Mouse (Mus musculus): ENCODE data around the gene Bicdl1. TPM values are rescaled to one million over a fixed set of nuclear protein-coding genes. Genes with fewer than 3 reads are reported as not detected.
A peak's percentile ranks its signal among the peaks of the same experiment; 100 is the strongest.

Bicdl1 gene
- 12.2 and 13.9 TPM in 2 replicates for polyA plus RNA-seq (2014; fragmentation: Nextera tagmentation; extraction: Ambion mirVana)

DNA sequence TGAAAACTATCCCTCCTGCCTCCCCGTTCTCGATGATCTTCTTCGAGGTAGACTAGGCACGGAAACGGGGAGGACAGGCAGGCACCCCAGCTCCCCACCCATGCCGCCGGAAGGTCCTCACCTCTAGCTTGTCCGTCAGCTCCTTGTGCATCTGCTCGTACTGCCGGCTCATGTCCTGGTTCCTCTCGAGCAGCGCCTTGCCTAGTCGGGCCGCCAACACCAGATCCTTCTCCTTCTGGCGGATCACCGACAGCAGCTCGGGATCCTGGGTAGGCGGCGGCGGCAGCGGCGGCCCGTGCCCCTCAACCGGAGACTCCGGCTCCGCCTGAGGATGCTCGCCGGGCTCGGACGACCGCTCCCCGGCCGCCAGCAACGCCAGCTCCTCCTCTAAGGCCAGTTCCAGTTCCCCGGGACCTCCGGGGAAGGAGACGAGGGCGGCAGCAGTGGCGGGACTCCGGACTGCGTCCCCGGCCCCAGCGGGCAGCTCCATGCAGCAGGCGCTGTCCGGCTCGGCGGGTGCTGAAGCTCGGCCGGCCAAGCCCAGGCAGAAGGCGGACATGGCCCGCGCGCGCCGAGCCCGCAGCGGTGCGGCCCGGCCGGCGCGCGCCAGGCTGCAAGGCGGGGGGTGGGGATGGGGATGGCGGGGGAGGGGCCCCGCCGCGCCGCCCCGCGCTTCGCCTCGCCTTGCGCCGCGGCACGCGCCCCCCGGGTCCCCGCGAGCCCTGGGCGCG, at the start of gene Bicdl1:
Gene Bicdl1 (minus strand): TSS at position 621 of the 731 bp plus-strand sequence.
- under 1% methylated on average over 60 of the region's 83 CpGs for WGBS
- peaks cover 15% of the 10 kb centered on the region for H3K27me3 ChIP-seq (ENCODE audit: control insufficient read depth, insufficient read depth, low read length)
- H3K27ac ChIP-seq (ENCODE audit: low read depth, low read length), result peak within 1 kb of the TSS; percentile 84
- no peaks in the 10 kb centered on the region for H3K9me3 ChIP-seq (ENCODE audit: control insufficient read depth, low read length)
- H3K36me3 ChIP-seq (ENCODE audit: control insufficient read depth, insufficient read depth, low read length), result no peaks in the 10 kb centered on the region
- peak within 1 kb of the TSS; percentile 68 for H3K4me3 ChIP-seq (ENCODE audit: low read depth, low read length)
- H3K9ac ChIP-seq (ENCODE audit: low read length), result peak within 1 kb of the TSS; percentile 57
- no peaks in the 10 kb centered on the region for H3K4me1 ChIP-seq (ENCODE audit: control insufficient read depth, insufficient read depth, low read length)
- peak within 1 kb of the TSS; percentile 97 for H3K4me2 ChIP-seq (ENCODE audit: low read depth)
- DNase-seq (ENCODE audit: low spot score) (peak; percentile 83), ATAC-seq (ENCODE audit: insufficient read depth, low FRiP score, low TSS enrichment) (peak; percentile 60)

DNA sequence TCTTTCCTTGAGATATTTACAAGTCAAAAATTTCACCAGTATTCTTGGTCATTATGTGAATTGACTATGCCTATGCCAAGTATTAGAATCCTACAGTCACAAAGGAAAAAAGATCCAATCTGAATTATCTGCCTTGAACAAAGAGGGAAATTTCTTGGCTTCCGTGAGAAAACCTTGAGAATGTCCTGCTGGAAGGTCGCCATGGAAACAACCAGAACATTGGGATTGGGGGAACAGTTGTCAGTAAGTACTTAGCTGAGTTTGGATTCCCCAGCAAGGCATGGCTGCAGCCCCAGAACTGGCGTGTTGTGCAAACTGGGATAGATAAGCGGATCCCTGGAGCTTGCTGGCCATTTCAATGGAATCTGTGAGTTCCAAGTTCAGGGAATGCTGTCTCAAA, 45.5 kb upstream of the Bicdl1 start:
- Histone ChIP-seq H3K4me2 (ENCODE audit: low read depth) (no peak overlapping the region), H3K4me3 (ENCODE audit: low read depth, low read length) (no peak overlapping the region), H3K27me3 (ENCODE audit: control insufficient read depth, insufficient read depth, low read length) (no peaks in the 10 kb centered on the region), H3K4me1 (ENCODE audit: control insufficient read depth, insufficient read depth, low read length) (no peaks in the 10 kb centered on the region), H3K9me3 (ENCODE audit: control insufficient read depth, low read length) (no peaks in the 10 kb centered on the region), H3K9ac (ENCODE audit: low read length) (no peak overlapping the region), H3K27ac (ENCODE audit: low read depth, low read length) (no peak overlapping the region), H3K36me3 (ENCODE audit: control insufficient read depth, insufficient read depth, low read length) (no peaks in the 10 kb centered on the region)
- WGBS, result 74% methylated on average over 4 of the region's 4 CpGs
- no peak for DNase-seq (ENCODE audit: low spot score)
- ATAC-seq (ENCODE audit: insufficient read depth, low FRiP score, low TSS enrichment), result no peak

DNA sequence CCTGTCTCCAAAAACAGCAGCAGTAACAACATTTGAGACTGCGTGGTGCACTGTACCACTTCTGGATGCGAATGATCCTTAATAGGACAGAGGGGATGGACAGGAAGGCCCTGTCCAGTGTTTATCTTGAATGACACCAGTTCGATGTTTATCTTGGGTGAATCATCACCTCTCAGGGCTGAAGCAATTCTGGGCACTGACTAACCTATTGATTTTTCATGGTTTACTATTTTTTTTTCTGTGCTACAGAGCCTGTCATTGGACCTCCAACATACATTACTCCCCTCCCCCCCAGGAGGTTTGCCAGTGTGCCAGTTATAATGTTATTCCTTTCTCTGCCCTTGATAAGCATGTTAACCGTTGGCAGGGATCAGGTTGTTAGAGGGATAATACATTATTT, 43.9 kb upstream of the Bicdl1 start:
- no peak overlapping the region for H3K4me2 ChIP-seq (ENCODE audit: low read depth)
- no peaks in the 10 kb centered on the region for H3K27me3 ChIP-seq (ENCODE audit: control insufficient read depth, insufficient read depth, low read length)
- no peak for DNase-seq (ENCODE audit: low spot score)
- H3K4me3 ChIP-seq (ENCODE audit: low read depth, low read length), result no peak overlapping the region
- 86% methylated on average over 4 of the region's 4 CpGs for WGBS
- no peaks in the 10 kb centered on the region for H3K9me3 ChIP-seq (ENCODE audit: control insufficient read depth, low read length)
- no peak overlapping the region for H3K9ac ChIP-seq (ENCODE audit: low read length)
- H3K27ac ChIP-seq (ENCODE audit: low read depth, low read length), result no peak overlapping the region
- H3K36me3 ChIP-seq (ENCODE audit: control insufficient read depth, insufficient read depth, low read length), result no peaks in the 10 kb centered on the region
- no peaks in the 10 kb centered on the region for H3K4me1 ChIP-seq (ENCODE audit: control insufficient read depth, insufficient read depth, low read length)
- no peak for ATAC-seq (ENCODE audit: insufficient read depth, low FRiP score, low TSS enrichment)

DNA sequence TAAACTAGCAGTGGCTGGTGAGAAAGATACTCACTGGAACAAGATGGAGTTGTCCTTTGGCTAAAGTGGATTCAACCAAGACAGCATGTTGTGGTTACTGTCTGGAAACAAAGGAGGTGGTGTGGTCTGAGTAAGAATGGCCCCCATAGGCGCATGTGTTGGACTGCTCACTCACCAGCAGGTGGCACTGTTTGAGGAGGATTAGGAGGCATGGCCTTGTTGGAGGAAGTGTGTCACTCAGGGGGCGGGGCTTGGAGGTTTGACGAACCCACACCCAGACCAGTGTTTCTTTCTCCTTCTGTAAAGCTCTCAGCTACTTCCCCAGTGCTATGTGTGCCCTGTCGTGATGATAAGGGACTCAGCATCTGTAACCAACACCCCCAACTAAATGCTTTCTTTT, 38.6 kb upstream of the Bicdl1 start:
- Histone ChIP-seq H3K4me3 (ENCODE audit: low read depth, low read length) (no peak overlapping the region), H3K4me2 (ENCODE audit: low read depth) (no peak overlapping the region), H3K4me1 (ENCODE audit: control insufficient read depth, insufficient read depth, low read length) (no peaks in the 10 kb centered on the region), H3K27me3 (ENCODE audit: control insufficient read depth, insufficient read depth, low read length) (no peaks in the 10 kb centered on the region), H3K36me3 (ENCODE audit: control insufficient read depth, insufficient read depth, low read length) (no peaks in the 10 kb centered on the region), H3K27ac (ENCODE audit: low read depth, low read length) (no peak overlapping the region), H3K9me3 (ENCODE audit: control insufficient read depth, low read length) (no peaks in the 10 kb centered on the region), H3K9ac (ENCODE audit: low read length) (no peak overlapping the region)
- DNase-seq (ENCODE audit: low spot score), result no peak
- no peak for ATAC-seq (ENCODE audit: insufficient read depth, low FRiP score, low TSS enrichment)
- WGBS, result 90% methylated on average over 4 of the region's 4 CpGs

DNA sequence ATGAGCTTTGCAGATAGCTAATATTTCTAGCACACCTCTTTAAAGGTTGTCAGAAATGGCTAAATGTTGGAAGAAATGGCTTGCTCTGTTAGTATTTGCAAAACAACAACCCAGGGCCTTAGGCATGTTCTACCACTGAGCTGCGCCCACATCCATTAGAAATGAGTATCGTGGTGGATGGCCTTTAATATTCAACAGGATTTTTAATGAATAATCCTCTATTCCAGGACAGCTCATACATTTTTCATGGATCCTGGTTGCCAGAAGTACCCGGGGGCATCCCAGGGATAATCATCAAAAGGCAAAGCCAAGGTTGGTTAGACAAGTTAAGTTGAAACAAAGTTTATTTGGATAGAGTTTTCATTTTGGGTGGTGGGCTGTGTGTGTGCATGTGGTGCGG, 37.7 kb upstream of the Bicdl1 start:
- Histone ChIP-seq H3K27me3 (ENCODE audit: control insufficient read depth, insufficient read depth, low read length) (no peaks in the 10 kb centered on the region), H3K9ac (ENCODE audit: low read length) (no peak overlapping the region), H3K4me2 (ENCODE audit: low read depth) (no peak overlapping the region), H3K9me3 (ENCODE audit: control insufficient read depth, low read length) (no peaks in the 10 kb centered on the region), H3K27ac (ENCODE audit: low read depth, low read length) (no peak overlapping the region), H3K4me1 (ENCODE audit: control insufficient read depth, insufficient read depth, low read length) (no peaks in the 10 kb centered on the region), H3K4me3 (ENCODE audit: low read depth, low read length) (no peak overlapping the region), H3K36me3 (ENCODE audit: control insufficient read depth, insufficient read depth, low read length) (no peaks in the 10 kb centered on the region)
- WGBS, result 87% methylated on average over 4 of the region's 4 CpGs
- DNase-seq (ENCODE audit: low spot score), result no peak
- no peak for ATAC-seq (ENCODE audit: insufficient read depth, low FRiP score, low TSS enrichment)

DNA sequence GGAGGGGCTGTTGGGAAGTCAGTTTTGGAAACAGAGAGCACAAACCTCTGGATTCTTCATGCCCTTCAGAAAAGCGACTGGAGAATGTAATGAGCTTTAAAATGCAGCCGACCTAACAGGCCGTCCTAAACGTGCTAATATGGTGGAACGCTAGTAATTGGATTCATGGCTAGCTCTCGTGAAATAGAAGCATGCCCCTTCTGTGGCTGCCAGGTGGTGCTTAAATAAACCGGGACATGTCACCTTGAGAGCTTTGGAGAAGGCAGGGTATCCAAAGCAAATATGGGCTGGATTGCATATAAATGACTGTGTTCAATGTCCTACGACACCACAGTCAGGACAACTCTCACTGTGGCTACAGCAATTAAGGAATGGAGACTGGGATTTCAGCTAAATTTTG, 35.4 kb upstream of the Bicdl1 start:
- Histone ChIP-seq H3K27me3 (ENCODE audit: control insufficient read depth, insufficient read depth, low read length) (no peaks in the 10 kb centered on the region), H3K4me3 (ENCODE audit: low read depth, low read length) (no peak overlapping the region), H3K27ac (ENCODE audit: low read depth, low read length) (no peak overlapping the region), H3K36me3 (ENCODE audit: control insufficient read depth, insufficient read depth, low read length) (no peaks in the 10 kb centered on the region), H3K4me1 (ENCODE audit: control insufficient read depth, insufficient read depth, low read length) (no peaks in the 10 kb centered on the region), H3K4me2 (ENCODE audit: low read depth) (no peak overlapping the region), H3K9ac (ENCODE audit: low read length) (no peak overlapping the region), H3K9me3 (ENCODE audit: control insufficient read depth, low read length) (no peaks in the 10 kb centered on the region)
- ATAC-seq (ENCODE audit: insufficient read depth, low FRiP score, low TSS enrichment) (no peak), DNase-seq (ENCODE audit: low spot score) (no peak)
- 71% methylated on average over 8 of the region's 8 CpGs for WGBS

DNA sequence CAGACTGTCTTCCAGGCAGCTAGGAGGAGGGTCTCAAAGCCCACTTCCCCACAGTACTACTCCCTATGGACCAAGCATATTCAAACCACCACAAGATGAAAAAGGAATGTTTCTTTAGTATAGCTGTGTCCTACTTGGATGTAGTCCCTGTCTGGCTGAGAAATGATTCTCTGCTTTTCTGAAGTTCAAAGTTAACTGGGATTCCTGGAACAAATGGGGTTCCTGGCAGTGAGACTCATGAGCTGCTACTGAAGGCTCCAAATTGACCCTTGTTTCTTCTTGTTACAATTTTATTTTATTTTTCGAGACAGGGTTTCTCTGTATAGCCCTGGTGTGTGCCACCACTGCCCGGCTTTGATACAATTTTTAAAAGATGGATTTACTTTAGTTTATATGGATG, 32.6 kb upstream of the Bicdl1 start:
- no peaks in the 10 kb centered on the region for H3K9me3 ChIP-seq (ENCODE audit: control insufficient read depth, low read length)
- no peak overlapping the region for H3K4me3 ChIP-seq (ENCODE audit: low read depth, low read length)
- no peak overlapping the region for H3K27ac ChIP-seq (ENCODE audit: low read depth, low read length)
- no peaks in the 10 kb centered on the region for H3K36me3 ChIP-seq (ENCODE audit: control insufficient read depth, insufficient read depth, low read length)
- WGBS, result 90% methylated on average over 2 of the region's 2 CpGs
- no peaks in the 10 kb centered on the region for H3K27me3 ChIP-seq (ENCODE audit: control insufficient read depth, insufficient read depth, low read length)
- ATAC-seq (ENCODE audit: insufficient read depth, low FRiP score, low TSS enrichment) (no peak), DNase-seq (ENCODE audit: low spot score) (no peak)
- no peak overlapping the region for H3K9ac ChIP-seq (ENCODE audit: low read length)
- H3K4me1 ChIP-seq (ENCODE audit: control insufficient read depth, insufficient read depth, low read length), result no peaks in the 10 kb centered on the region
- H3K4me2 ChIP-seq (ENCODE audit: low read depth), result no peak overlapping the region

DNA sequence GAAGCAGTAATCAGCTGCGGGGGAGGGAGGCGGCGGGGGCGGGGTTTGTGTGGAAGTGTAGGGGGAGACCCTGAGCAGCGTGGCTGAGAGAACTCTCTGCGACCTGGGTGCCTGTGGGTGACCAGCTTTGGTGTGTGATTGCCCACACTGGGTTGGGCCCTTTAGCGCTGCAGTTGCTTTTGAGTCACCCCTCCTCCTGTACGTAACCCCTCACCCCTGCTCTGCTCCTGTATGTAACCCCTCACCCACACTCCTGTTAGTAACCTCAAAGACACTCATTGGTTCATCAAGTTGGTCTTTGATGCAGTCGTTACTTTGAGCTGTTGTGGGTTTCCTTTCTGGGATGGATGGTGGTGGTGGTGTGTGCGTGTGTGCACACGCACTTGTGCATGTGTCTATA, 29.5 kb upstream of the Bicdl1 start:
- Histone ChIP-seq H3K9me3 (ENCODE audit: control insufficient read depth, low read length) (no peaks in the 10 kb centered on the region), H3K27me3 (ENCODE audit: control insufficient read depth, insufficient read depth, low read length) (no peaks in the 10 kb centered on the region), H3K4me2 (ENCODE audit: low read depth) (no peak overlapping the region), H3K4me1 (ENCODE audit: control insufficient read depth, insufficient read depth, low read length) (no peaks in the 10 kb centered on the region), H3K4me3 (ENCODE audit: low read depth, low read length) (no peak overlapping the region), H3K9ac (ENCODE audit: low read length) (no peak overlapping the region), H3K27ac (ENCODE audit: low read depth, low read length) (no peak overlapping the region), H3K36me3 (ENCODE audit: control insufficient read depth, insufficient read depth, low read length) (no peaks in the 10 kb centered on the region)
- WGBS, result 69% methylated on average over 11 of the region's 11 CpGs
- ATAC-seq (ENCODE audit: insufficient read depth, low FRiP score, low TSS enrichment) (no peak), DNase-seq (ENCODE audit: low spot score) (no peak)

DNA sequence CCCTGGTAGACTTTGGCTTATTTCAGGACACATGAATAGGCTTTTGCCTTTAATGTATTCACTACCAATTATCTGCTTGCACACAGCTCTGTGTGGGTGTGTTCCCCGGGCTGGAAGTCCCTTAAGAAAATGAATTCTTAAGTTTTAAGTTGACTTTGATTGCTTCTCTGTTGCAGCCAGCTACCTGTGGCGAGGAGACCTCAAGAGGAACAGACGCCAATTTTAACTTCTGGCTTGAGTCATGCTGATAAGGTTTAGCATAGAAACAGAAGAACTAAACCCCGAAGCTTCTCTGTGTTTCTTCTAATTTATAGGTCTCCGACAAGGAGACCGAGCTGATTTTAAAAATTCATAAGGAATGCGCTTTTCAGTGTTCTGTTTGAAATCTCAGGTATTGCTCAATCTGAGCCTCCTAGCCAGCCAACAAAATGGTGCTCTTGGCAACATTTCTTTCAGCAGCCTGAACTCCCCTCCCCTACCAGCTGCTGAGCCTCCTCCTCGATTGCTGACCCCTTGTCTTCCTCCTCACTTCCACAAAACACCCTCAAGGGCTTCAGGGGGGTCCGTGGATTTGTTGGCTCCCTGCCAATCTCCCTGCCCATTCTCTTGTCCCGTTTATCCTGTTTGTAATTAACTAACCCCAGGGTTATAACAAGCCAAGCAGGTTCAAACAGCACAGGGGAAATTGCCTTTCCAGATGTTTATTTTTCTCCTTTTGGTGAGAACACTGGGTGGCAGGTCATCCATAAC, 27.2 kb upstream of the Bicdl1 start:
- no peak for DNase-seq (ENCODE audit: low spot score)
- Histone ChIP-seq H3K36me3 (ENCODE audit: control insufficient read depth, insufficient read depth, low read length) (no peaks in the 10 kb centered on the region), H3K9ac (ENCODE audit: low read length) (no peak overlapping the region), H3K4me3 (ENCODE audit: low read depth, low read length) (no peak overlapping the region), H3K4me1 (ENCODE audit: control insufficient read depth, insufficient read depth, low read length) (no peaks in the 10 kb centered on the region), H3K4me2 (ENCODE audit: low read depth) (no peak overlapping the region), H3K27ac (ENCODE audit: low read depth, low read length) (no peak overlapping the region), H3K27me3 (ENCODE audit: control insufficient read depth, insufficient read depth, low read length) (no peaks in the 10 kb centered on the region), H3K9me3 (ENCODE audit: control insufficient read depth, low read length) (no peaks in the 10 kb centered on the region)
- WGBS, result 59% methylated on average over 10 of the region's 10 CpGs
- ATAC-seq (ENCODE audit: insufficient read depth, low FRiP score, low TSS enrichment), result no peak
